Mouse (Mus musculus): ENCODE results near the gene Pglyrp2.

Gene Pglyrp2

GRCm38 (mm10) chr17:32424034-32424433 lies at the start of gene Pglyrp2:
TSS of gene Pglyrp2 (minus strand) at chr17:32424167.
- ATAC-seq (ENCODE audit: insufficient number of reproducible peaks, low FRiP score, low TSS enrichment) = no peak

DNA sequence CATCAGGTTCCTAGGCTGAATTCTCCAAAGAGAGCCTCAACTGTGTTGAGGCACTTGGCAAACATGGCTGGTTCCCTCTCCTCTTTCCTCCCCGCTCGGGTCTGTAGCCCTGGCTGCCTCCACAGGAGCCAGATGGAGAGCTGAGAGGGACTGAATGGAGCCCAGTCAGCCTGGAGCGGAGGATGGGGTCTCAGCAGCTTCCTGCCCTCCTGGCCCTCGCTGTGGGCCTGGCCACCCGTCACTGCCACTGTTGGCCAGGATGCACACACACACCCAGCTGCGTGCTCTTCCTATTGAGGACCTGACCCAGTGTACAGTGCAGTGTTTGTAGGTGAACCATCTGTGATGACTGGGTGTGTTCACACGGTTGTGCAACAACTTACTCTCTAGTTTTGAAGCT lies 48.2 kb upstream of the Pglyrp2 start:
- no peak for ATAC-seq (ENCODE audit: insufficient number of reproducible peaks, low FRiP score, low TSS enrichment)

DNA sequence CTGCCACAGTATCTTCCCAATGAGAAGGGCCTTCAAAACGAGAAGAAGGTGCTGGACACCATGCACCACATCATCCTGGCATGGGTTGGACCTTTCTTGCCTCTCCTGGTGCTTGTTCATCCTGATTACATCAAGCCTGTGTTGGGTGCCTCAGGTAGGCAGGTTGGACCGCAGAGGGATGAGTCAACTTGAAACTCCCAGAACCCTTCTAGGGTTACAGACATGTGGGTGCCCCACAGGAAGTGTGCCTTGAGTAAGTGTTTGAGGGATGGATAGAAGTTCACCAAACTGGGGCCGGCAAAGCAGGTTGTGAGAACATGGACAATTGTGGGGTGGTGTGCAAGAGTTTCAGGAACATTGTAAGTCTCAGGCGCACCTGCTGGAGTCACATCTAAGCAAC lies 46.8 kb upstream of the Pglyrp2 start:
- ATAC-seq (ENCODE audit: insufficient number of reproducible peaks, low FRiP score, low TSS enrichment) = no peak

- ATAC-seq (ENCODE audit: insufficient number of reproducible peaks, low FRiP score, low TSS enrichment) = no peak
Observed at GRCm38 (mm10) chr17:32468494-32468893, 44.5 kb upstream of the Pglyrp2 start.

DNA sequence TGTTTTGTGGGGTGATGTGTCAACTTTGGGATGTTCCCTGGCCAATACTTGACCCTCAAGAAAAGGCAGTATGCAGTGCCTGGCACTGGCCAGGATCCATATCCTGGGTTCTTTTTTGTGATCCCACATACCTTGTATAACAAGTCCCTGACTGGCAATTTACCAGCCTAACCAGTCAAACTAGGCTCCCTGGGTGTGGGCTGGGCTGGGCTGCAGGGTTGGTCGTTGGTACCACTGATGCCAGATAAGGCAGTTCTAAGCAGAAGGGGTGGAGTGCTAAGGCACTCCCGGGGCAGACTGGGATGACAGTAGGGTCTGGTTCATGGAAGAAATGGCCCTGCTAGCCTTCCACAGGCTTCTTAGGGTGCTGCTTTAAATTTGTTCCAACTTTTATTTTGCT lies 31.0 kb upstream of the Pglyrp2 start:
- no peak for ATAC-seq (ENCODE audit: insufficient number of reproducible peaks, low FRiP score, low TSS enrichment)

DNA sequence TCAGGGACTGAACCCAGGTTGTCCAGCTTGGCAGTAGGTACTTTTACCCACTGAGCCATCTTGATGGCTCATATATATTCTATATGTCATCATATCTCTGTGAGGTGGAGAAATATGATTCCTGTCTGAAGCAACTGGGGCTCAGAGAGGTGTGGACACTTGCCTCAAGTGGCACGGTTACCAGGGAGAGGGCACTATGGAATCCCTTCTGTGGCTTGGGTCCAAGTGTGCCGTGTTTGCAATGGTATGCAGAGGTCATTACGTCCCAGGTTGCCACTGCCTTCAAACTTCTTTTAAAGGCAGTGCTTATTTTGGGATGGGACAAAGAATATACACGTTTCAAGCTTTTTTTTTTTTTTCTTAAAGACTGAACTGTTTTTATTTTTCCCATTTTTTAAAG lies 30.2 kb upstream of the Pglyrp2 start:
- ATAC-seq (ENCODE audit: insufficient number of reproducible peaks, low FRiP score, low TSS enrichment) = no peak

DNA sequence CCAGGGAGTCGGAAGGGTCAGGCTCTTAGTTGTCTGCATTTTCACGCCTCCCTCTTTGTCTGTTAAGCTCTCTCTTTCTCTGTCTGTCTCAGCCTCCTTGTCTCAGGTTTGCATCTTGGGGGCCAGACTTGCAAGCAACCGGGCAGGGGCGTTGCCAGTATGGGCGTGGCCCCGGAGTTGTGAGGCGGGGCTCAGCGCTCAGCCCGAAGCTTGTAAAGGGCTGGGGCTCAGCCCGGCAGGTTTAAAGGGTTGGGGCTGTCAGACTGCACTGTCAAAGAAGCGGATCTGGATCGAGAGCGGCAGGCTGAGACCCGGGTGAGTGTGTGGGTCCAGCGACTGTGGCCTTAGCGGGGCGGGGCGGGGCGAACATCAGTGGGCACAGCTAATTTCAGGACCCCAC lies 28.5 kb upstream of the Pglyrp2 start, which contains the start of gene Cyp4f39:
TSS of gene Cyp4f39 (plus strand) at position 242 of the 400 bp plus-strand sequence.
- no peak for ATAC-seq (ENCODE audit: insufficient number of reproducible peaks, low FRiP score, low TSS enrichment)

DNA sequence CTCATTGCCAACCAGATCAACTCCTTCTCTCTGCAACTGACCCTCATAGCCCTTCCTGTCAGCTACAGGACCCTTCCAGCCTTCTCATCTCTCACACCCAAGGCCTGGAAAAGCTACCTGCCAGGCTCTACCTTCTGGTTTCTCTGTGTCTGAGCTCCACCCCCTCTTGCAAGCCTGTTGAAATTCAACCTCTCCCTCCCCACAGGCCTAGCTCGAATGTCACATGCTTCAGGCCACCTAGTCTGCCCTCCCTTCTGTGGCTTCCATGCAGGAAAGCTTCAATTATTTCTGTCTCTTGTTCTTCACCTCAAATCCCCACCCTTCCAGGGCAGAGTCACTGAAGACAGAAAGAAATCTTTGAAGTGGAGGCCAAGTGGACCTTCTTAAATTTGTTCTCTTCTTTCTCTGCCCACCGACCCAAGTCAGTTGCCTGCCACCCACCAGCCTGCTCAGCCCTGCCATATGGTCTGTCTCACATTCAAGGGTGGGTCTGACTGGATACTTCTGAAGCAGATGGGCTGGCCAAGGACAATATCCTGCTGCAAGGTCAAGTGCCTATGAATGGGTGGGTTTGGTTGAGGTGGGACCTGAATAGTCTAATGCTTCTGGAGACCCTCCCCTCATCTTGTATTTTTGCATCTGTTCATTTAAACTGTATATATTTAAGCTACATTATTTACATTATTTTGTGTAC lies 27.0 kb upstream of the Pglyrp2 start:
- no peak for ATAC-seq (ENCODE audit: insufficient number of reproducible peaks, low FRiP score, low TSS enrichment)

DNA sequence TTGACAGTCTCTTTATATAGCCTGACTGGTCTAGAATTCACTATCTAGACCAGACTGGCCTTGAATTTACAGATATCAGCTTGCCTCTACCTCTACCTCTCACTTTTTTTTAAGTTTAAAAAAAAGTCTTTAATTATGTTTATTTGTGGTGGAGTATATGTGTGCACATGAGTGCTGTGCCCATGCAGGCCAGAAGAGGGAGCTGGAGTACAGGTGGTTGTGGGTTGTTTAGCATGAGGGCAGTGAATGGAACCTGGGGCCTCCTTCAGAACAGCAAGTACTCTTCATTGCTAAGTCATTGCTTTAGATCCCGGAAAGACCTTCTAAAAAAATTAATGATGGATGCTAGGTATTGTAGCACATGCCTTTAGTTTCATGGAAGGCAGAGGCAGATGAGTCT lies 25.1 kb upstream of the Pglyrp2 start:
- ATAC-seq (ENCODE audit: insufficient number of reproducible peaks, low FRiP score, low TSS enrichment) = no peak

DNA sequence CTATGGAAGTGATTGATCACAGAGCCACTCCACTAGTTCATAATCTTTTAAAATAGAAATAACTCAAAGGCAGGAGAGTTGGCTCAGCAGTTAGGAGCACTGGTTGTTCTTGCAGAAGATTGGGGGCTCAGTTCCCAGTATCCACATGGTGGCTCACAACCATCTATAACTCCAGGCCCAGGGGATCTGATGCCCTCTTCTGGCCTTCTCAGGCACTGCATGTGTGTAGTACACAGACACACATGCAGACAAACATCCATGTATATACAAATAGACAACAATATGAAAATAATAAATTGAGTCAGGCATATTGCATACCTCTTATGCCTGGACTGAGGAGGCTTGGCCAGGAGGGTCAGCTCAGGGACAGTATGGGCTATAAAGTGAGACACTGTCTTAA lies 23.2 kb upstream of the Pglyrp2 start:
- no peak for ATAC-seq (ENCODE audit: insufficient number of reproducible peaks, low FRiP score, low TSS enrichment)

DNA sequence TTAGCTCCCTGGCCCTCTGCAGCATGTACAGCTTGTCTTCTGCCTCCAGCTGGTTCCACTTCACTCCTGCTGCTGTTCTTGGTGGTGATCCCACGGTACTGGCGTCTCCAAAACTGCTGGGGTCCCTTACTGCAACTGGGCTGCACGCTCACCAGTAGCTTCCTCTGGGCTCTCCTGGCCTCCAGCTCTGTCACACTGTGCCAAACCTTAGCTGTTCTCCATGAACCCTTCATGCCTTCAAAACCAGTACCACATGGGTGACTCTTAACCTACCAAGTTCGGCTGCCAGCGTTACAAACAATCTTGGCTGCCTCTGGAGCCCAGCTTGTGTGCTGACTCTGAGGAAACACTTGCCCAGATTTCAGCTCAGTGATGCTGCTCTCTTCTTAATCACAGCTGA lies 21.0 kb upstream of the Pglyrp2 start:
- no peak for ATAC-seq (ENCODE audit: insufficient number of reproducible peaks, low FRiP score, low TSS enrichment)

- no peak for ATAC-seq (ENCODE audit: insufficient number of reproducible peaks, low FRiP score, low TSS enrichment)
Observed at GRCm38 (mm10) chr17:32443245-32443644, 19.3 kb upstream of the Pglyrp2 start.

DNA sequence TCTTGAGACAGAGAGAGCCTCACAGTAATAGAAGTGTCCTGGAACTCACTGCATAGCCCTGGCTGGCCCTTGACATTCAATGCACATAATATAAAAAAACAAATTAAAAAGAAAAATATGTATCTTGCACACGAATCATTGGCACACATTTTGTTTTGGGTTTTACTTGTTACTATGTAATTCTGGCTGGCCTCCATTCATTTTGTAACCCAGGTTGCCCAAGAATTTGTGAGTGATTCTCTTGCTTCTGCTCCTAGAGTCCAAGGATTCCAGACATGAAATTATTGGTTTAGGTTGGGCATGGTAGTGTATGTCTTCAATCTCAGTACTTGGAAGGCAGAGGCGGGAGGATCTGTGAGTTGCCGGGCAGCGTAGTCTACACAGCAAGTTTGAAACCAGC lies 13.1 kb upstream of the Pglyrp2 start:
- ATAC-seq (ENCODE audit: insufficient number of reproducible peaks, low FRiP score, low TSS enrichment) = no peak

DNA sequence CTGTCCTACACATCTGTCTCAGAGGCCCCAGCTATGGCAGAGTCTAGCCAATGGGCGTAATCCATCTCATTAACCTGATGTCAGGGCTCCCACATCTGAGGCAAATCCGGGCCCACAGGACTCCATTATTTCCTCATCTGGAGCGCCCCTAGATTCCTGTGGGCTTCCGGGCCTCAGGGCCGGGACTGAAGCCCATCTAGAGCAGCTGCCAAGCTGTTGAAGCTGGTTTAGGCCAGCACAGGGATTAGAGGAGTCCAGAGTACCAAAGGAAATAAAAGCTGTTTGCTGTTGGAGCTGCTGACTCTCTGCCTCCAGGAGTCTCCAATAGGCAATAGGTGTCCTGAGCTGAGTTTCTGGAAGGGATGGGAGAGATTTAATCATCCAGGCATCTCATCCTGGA lies 11.2 kb upstream of the Pglyrp2 start:
- no peak for ATAC-seq (ENCODE audit: insufficient number of reproducible peaks, low FRiP score, low TSS enrichment)

DNA sequence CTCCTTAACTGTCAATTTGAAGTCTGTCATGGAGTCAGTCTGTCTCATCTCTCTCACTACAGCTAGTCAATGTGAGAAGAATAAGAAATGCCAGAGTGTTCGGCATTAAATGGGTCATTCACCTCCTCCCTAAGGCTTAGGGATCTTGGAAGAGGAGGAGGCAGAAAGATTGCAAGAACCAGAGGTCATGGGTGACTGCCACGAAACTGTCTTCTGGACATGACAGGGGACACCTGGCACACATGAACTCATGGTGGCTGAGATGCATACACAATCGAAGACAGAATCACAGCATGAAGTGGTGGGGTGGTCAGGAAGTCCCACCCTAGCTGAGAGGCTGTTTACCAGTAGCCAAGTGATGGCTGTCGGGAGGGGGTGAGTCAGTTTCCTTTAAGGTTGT lies 10.4 kb upstream of the Pglyrp2 start:
- no peak for ATAC-seq (ENCODE audit: insufficient number of reproducible peaks, low FRiP score, low TSS enrichment)

DNA sequence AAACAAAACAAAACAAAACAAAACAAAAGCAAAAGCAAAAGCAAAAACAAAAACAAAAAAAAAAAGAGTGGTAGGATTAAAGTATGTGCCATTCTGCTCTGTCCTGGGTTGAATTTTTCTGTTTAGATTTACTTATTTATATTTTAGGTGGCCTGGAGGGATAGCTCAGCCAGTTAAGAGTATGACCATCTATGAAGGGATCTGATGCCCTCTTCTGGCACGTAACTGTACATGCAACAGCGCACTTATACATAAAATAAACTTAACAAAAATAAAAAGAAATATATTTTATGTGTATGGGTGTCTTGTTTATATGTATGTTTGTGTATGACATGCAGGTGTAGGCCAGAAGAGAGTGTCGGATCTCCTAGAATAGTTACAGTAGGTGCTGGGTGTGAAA lies 8.0 kb upstream of the Pglyrp2 start:
- no peak for ATAC-seq (ENCODE audit: insufficient number of reproducible peaks, low FRiP score, low TSS enrichment)

GRCm38 (mm10) chr17:32426610-32427009 lies 2.6 kb upstream of the Pglyrp2 start:
- no peak for ATAC-seq (ENCODE audit: insufficient number of reproducible peaks, low FRiP score, low TSS enrichment)

DNA sequence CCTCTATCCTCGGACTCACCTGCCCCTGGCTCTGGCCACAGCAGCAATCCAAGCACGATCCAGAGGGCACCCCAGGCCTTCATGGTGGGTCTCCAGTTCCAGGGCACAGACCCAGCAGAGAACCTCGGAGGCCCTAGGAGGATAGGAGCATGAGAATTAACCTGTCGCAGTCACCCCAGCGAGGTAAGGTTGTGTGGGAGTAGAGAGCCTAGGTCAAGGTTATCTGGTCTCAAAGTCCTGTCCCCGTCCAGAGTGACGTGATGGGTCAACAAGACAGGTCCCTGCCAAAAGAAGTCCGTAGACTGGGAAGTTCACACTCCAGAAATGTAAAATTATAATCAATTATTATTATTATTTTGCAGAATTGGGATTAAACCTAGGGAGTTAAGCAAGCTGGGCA lies 3.2 kb downstream of the Pglyrp2 start:
- ATAC-seq (ENCODE audit: insufficient number of reproducible peaks, low FRiP score, low TSS enrichment) = no peak

- ATAC-seq (ENCODE audit: insufficient number of reproducible peaks, low FRiP score, low TSS enrichment) = no peak
Observed at GRCm38 (mm10) chr17:32419989-32420388, 4.0 kb downstream of the Pglyrp2 start.

- ATAC-seq (ENCODE audit: insufficient number of reproducible peaks, low FRiP score, low TSS enrichment) = no peak
Observed at GRCm38 (mm10) chr17:32416771-32417170, 7.2 kb downstream of the Pglyrp2 start.

- ATAC-seq (ENCODE audit: insufficient number of reproducible peaks, low FRiP score, low TSS enrichment) = no peak
Observed at GRCm38 (mm10) chr17:32415417-32416020, 8.4 kb downstream of the Pglyrp2 start.

- no peak for ATAC-seq (ENCODE audit: insufficient number of reproducible peaks, low FRiP score, low TSS enrichment)
Observed at GRCm38 (mm10) chr17:32411898-32412297, 12.1 kb downstream of the Pglyrp2 start.
